Mouse (Mus musculus) frontal cortex, postnatal 25 days (tissue): Measurements from ENCODE around the gene Mrm3.

Experiments used
- DNase-seq, 2 experiments: peaks; one replicate each; pipeline ENCODE4 v3.0.0; 2022; ENCODE audit warnings: low spot score in 2 of 2

Mrm3 gene

GRCm38 (mm10) chr11:76252036-76252435 lies 8.5 kb downstream of the Mrm3 start:
- no peak for DNase-seq

GRCm38 (mm10) chr11:76253145-76253917 lies 9.8 kb downstream of the Mrm3 start:
- peak; percentile 81 to 82 for DNase-seq

- DNase-seq: no peak
Observed at GRCm38 (mm10) chr11:76253918-76254264, 10.4 kb downstream of the Mrm3 start.

GRCm38 (mm10) chr11:76255431-76256001 lies 12.0 kb downstream of the Mrm3 start:
- DNase-seq: no peak

- no peak for DNase-seq
Observed at GRCm38 (mm10) chr11:76256129-76256528, 12.6 kb downstream of the Mrm3 start.

- no peak for DNase-seq
Observed at GRCm38 (mm10) chr11:76257386-76257785, 13.9 kb downstream of the Mrm3 start.

- no peak for DNase-seq
Observed at GRCm38 (mm10) chr11:76258511-76258910, 15.0 kb downstream of the Mrm3 start.

GRCm38 (mm10) chr11:76260208-76261050 lies 16.9 kb downstream of the Mrm3 start:
- no peak for DNase-seq

GRCm38 (mm10) chr11:76261224-76261623 lies 17.7 kb downstream of the Mrm3 start:
- no peak for DNase-seq

GRCm38 (mm10) chr11:76262611-76263351 lies 19.3 kb downstream of the Mrm3 start:
- no peak for DNase-seq

GRCm38 (mm10) chr11:76267550-76267949 lies 24.0 kb downstream of the Mrm3 start:
- no peak for DNase-seq

- no peak for DNase-seq
Observed at GRCm38 (mm10) chr11:76268001-76268459, 24.5 kb downstream of the Mrm3 start.

- no peak for DNase-seq
Observed at GRCm38 (mm10) chr11:76268521-76269065, 25.1 kb downstream of the Mrm3 start.

- DNase-seq: no peak
Observed at GRCm38 (mm10) chr11:76272440-76272839, 28.9 kb downstream of the Mrm3 start.

- DNase-seq: no peak
Observed at GRCm38 (mm10) chr11:76278960-76279852, 35.7 kb downstream of the Mrm3 start.

- no peak for DNase-seq
Observed at GRCm38 (mm10) chr11:76279971-76280370, 36.5 kb downstream of the Mrm3 start.

GRCm38 (mm10) chr11:76283841-76284240 lies 40.3 kb downstream of the Mrm3 start:
- DNase-seq: no peak

- DNase-seq: peak in 1 of 2 experiments; percentile 20
Observed at GRCm38 (mm10) chr11:76285431-76286075, 42.0 kb downstream of the Mrm3 start.

- no peak for DNase-seq
Observed at GRCm38 (mm10) chr11:76286534-76287126, 43.1 kb downstream of the Mrm3 start.

- no peak for DNase-seq
Observed at GRCm38 (mm10) chr11:76287301-76287700, 43.8 kb downstream of the Mrm3 start.
